Mouse (Mus musculus): ENCODE data around the gene Sgms2. TPM values are rescaled to one million over a fixed set of nuclear protein-coding genes. Genes with fewer than 3 reads are reported as not detected.

The Sgms2 gene
- polyA plus RNA-seq (2015; fragmentation: Nextera tagmentation; extraction: Ambion mirVana), result 37.9 and 39.1 TPM in 2 replicates

- Histone ChIP-seq H3K27me3 (replicated peaks; ENCODE audit: control insufficient read depth, insufficient read depth, low read length) (no peaks in the 10 kb centered on the region), H3K9ac (ENCODE audit: low read depth, low read length) (peak within 1 kb of the TSS; percentile 85), H3K9me3 (ENCODE audit: control insufficient read depth) (no peaks in the 10 kb centered on the region), H3K27ac (ENCODE audit: low read depth, low read length) (peak within 1 kb of the TSS; percentile 96), H3K4me3 (ENCODE audit: low read depth, low read length) (peak within 1 kb of the TSS; percentile 59), H3K4me2 (replicated peaks; ENCODE audit: low read depth) (peak within 1 kb of the TSS; percentile 87), H3K4me1 (replicated peaks; ENCODE audit: control insufficient read depth, insufficient read depth, low read length) (no peaks in the 10 kb centered on the region), H3K36me3 (ENCODE audit: control insufficient read depth, insufficient read depth) (no peaks in the 10 kb centered on the region)
- WGBS, result 87% methylated on average over 2 of the region's 2 CpGs
- no peak for TF ChIP-seq CTCF (IDR thresholded peaks at IDR 0.05; ENCODE audit: low read depth)
- no peak for ATAC-seq
These were observed at the start of gene Sgms2 for GRCm38 (mm10) chr3:131491361-131491925. Gene Sgms2, minus strand, starts transcription at chr3:131491411.

GRCm38 (mm10) chr3:131525229-131525628 lies 34.0 kb upstream of the Sgms2 start:
- ATAC-seq, result no peak
- no peak for TF ChIP-seq CTCF (IDR thresholded peaks at IDR 0.05; ENCODE audit: low read depth)
- no peaks in the 10 kb centered on the region for H3K9me3 ChIP-seq (ENCODE audit: control insufficient read depth)
- no peak overlapping the region for H3K4me3 ChIP-seq (ENCODE audit: low read depth, low read length)
- no peak overlapping the region for H3K4me2 ChIP-seq (replicated peaks; ENCODE audit: low read depth)
- H3K9ac ChIP-seq (ENCODE audit: low read depth, low read length), result no peak overlapping the region
- no peaks in the 10 kb centered on the region for H3K36me3 ChIP-seq (ENCODE audit: control insufficient read depth, insufficient read depth)
- H3K27me3 ChIP-seq (replicated peaks; ENCODE audit: control insufficient read depth, insufficient read depth, low read length), result no peaks in the 10 kb centered on the region
- H3K27ac ChIP-seq (ENCODE audit: low read depth, low read length), result no peak overlapping the region
- 53% methylated on average over 3 of the region's 3 CpGs for WGBS
- no peaks in the 10 kb centered on the region for H3K4me1 ChIP-seq (replicated peaks; ENCODE audit: control insufficient read depth, insufficient read depth, low read length)

GRCm38 (mm10) chr3:131524779-131525178 lies 33.6 kb upstream of the Sgms2 start:
- TF ChIP-seq CTCF (IDR thresholded peaks at IDR 0.05; ENCODE audit: low read depth), result peak; percentile 71
- ATAC-seq, result no peak
- Histone ChIP-seq H3K4me2 (replicated peaks; ENCODE audit: low read depth) (no peak overlapping the region), H3K4me3 (ENCODE audit: low read depth, low read length) (no peak overlapping the region), H3K4me1 (replicated peaks; ENCODE audit: control insufficient read depth, insufficient read depth, low read length) (no peaks in the 10 kb centered on the region), H3K27ac (ENCODE audit: low read depth, low read length) (no peak overlapping the region), H3K36me3 (ENCODE audit: control insufficient read depth, insufficient read depth) (no peaks in the 10 kb centered on the region), H3K27me3 (replicated peaks; ENCODE audit: control insufficient read depth, insufficient read depth, low read length) (no peaks in the 10 kb centered on the region), H3K9me3 (ENCODE audit: control insufficient read depth) (no peaks in the 10 kb centered on the region), H3K9ac (ENCODE audit: low read depth, low read length) (no peak overlapping the region)
- 33% methylated on average over 11 of the region's 11 CpGs for WGBS

GRCm38 (mm10) chr3:131524210-131524609 lies 33.0 kb upstream of the Sgms2 start:
- no peak for TF ChIP-seq CTCF (IDR thresholded peaks at IDR 0.05; ENCODE audit: low read depth)
- no peaks in the 10 kb centered on the region for H3K27me3 ChIP-seq (replicated peaks; ENCODE audit: control insufficient read depth, insufficient read depth, low read length)
- no peak overlapping the region for H3K9ac ChIP-seq (ENCODE audit: low read depth, low read length)
- no peaks in the 10 kb centered on the region for H3K36me3 ChIP-seq (ENCODE audit: control insufficient read depth, insufficient read depth)
- ATAC-seq, result no peak; the same call in 1 of the 2 replicates
- WGBS, result 57% methylated on average over 5 of the region's 5 CpGs
- no peak overlapping the region for H3K4me2 ChIP-seq (replicated peaks; ENCODE audit: low read depth)
- no peaks in the 10 kb centered on the region for H3K9me3 ChIP-seq (ENCODE audit: control insufficient read depth)
- H3K4me3 ChIP-seq (ENCODE audit: low read depth, low read length), result no peak overlapping the region
- H3K4me1 ChIP-seq (replicated peaks; ENCODE audit: control insufficient read depth, insufficient read depth, low read length), result no peaks in the 10 kb centered on the region
- no peak overlapping the region for H3K27ac ChIP-seq (ENCODE audit: low read depth, low read length)

GRCm38 (mm10) chr3:131523749-131524148 lies 32.5 kb upstream of the Sgms2 start:
- Histone ChIP-seq H3K9me3 (ENCODE audit: control insufficient read depth) (no peaks in the 10 kb centered on the region), H3K36me3 (ENCODE audit: control insufficient read depth, insufficient read depth) (no peaks in the 10 kb centered on the region), H3K4me3 (ENCODE audit: low read depth, low read length) (no peak overlapping the region), H3K9ac (ENCODE audit: low read depth, low read length) (no peak overlapping the region), H3K4me2 (replicated peaks; ENCODE audit: low read depth) (no peak overlapping the region), H3K4me1 (replicated peaks; ENCODE audit: control insufficient read depth, insufficient read depth, low read length) (no peaks in the 10 kb centered on the region), H3K27ac (ENCODE audit: low read depth, low read length) (no peak overlapping the region), H3K27me3 (replicated peaks; ENCODE audit: control insufficient read depth, insufficient read depth, low read length) (no peaks in the 10 kb centered on the region)
- TF ChIP-seq CTCF (IDR thresholded peaks at IDR 0.05; ENCODE audit: low read depth), result no peak
- 67% methylated on average over 9 of the region's 9 CpGs for WGBS
- ATAC-seq, result no peak

GRCm38 (mm10) chr3:131522243-131522642 lies 31.0 kb upstream of the Sgms2 start:
- Histone ChIP-seq H3K27me3 (replicated peaks; ENCODE audit: control insufficient read depth, insufficient read depth, low read length) (no peaks in the 10 kb centered on the region), H3K4me1 (replicated peaks; ENCODE audit: control insufficient read depth, insufficient read depth, low read length) (no peaks in the 10 kb centered on the region), H3K36me3 (ENCODE audit: control insufficient read depth, insufficient read depth) (no peaks in the 10 kb centered on the region), H3K9me3 (ENCODE audit: control insufficient read depth) (no peaks in the 10 kb centered on the region), H3K4me3 (ENCODE audit: low read depth, low read length) (no peak overlapping the region), H3K4me2 (replicated peaks; ENCODE audit: low read depth) (no peak overlapping the region), H3K27ac (ENCODE audit: low read depth, low read length) (no peak overlapping the region), H3K9ac (ENCODE audit: low read depth, low read length) (no peak overlapping the region)
- TF ChIP-seq CTCF (IDR thresholded peaks at IDR 0.05; ENCODE audit: low read depth), result no peak
- WGBS, result 52% methylated on average over 7 of the region's 7 CpGs
- ATAC-seq, result no peak

Measured in intestine, postnatal 0 days (tissue).